Mouse (Mus musculus) heart, postnatal 14 days (tissue): ENCODE data around the gene Slc6a17. TPM values are rescaled to one million over a fixed set of nuclear protein-coding genes. Genes with fewer than 3 reads are reported as not detected.
A peak's percentile ranks its signal among the peaks of the same experiment; 100 is the strongest.

Experiments used
- DNase-seq, 2 experiments: peaks; one replicate each; pipeline ENCODE4 v3.0.0; 2021 to 2022
- intact Hi-C: fragments of 180-260 bp; cut with DNase I; formaldehyde crosslinking; loops from one replicate; pipeline ENCODE4 v1.15.1; 2025
- total RNA-seq, 2 experiments: library from RNA; stranded (reverse); gene quantifications; 2 replicates each; pipeline ENCODE4 v1.2.3; 2021

Gene Slc6a17
- total RNA-seq, 2 experiments from 2014 or later: 1.3 to 1.5 TPM

GRCm38 (mm10) chr3:107472198-107472597 lies 45.6 kb downstream of the Slc6a17 start:
- peak; percentile 39 to 58 for DNase-seq
- intact Hi-C loops: no loop called here

- intact Hi-C loops: loop anchor here (5.0 kb wide), 1 partner anchor 377 kb away; no protein-coding TSS in a partner anchor
- no peak for DNase-seq
These were observed 48.8 kb downstream of the Slc6a17 start for GRCm38 (mm10) chr3:107469059-107469458.

DNA sequence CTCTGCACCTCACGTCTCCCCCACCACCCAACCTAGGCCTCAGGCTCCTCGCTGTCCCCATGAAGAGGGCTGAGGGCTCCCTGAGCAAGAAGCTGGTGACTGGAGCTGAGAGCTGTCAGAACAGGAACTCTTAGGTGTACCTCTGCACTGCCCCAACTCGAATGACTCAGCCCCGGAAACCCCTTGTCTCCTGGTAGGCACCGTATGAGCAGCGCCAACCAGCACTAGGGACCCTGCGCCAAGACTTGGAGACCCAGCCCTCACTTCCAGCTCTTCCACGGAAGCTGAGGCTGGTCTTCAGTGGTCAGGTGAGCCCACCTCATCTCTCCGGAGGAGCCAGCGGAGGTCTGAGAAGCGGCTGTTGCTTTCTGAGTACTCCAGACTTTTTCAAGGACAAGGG lies 49.7 kb downstream of the Slc6a17 start:
- DNase-seq: no peak
- intact Hi-C loops: loop anchor here (5.0 kb wide), 1 partner anchor 376 kb away; no protein-coding TSS in a partner anchor

- DNase-seq: peak; percentile 76 to 86
- intact Hi-C loops: loop anchor here (1.0 to 5.0 kb wide), 4 partner anchors 108 to 374 kb away; partner anchors contain the start of gene Lamtor5
These were observed 51.2 kb downstream of the Slc6a17 start for GRCm38 (mm10) chr3:107466577-107466976.

DNA sequence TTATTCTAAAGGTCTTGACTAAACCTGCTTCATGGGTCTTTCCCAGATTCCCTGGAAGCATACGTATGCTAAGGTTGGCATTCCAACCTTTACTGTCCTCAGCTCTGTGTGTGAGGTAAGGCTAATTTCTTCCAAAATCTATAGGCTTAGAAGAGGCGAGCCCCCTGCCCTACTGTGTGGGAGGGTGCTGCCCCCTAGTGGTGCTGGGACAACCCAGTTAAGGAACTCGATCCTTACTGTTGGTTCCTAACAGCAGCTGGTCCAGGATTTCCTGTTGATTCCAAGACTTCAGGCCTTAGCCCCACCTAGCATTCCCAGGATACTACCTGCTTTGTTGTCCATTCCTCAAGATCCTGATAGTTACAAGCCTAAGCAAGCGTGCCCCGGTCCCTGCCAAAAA lies 55.7 kb downstream of the Slc6a17 start:
- intact Hi-C loops: loop anchor here (1.0 to 2.0 kb wide), 2 partner anchors 105 to 255 kb away; no protein-coding TSS in a partner anchor
- peak; percentile 79 to 86 for DNase-seq

DNA sequence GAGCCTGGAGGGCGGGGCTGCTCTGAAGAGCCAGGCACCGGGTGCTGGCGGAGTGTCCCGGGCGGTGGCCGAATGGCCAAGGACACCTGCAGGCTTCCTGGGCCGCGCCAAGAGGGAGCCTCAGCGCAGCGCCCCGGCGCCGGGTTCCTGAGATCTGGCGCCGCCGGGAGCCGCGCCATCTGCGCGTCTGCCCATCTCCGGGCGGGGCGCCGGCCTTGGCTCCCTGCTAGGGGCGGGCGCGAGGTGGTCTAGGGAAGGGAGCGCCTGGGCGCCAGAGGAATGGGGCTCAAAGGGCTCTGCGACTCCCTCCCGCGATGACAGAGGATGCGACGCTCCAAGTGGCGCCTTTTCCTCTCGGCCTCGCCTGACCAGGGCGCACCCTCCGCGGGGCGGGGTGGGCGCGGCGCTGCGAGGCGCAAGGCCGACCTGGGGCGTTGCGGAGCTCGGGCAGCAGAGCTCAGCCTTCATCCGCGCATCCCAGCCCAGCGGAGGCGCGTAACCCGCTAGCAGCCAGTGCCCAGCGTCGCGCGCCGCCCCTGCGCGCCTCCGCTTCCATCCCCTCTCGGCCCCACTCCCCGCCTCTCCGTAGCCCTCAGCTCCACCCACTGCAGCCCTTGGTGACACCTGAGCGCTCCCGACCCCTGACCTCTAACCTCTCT lies 57.9 kb downstream of the Slc6a17 start:
- intact Hi-C loops: no loop called here
- DNase-seq: peak; percentile 25

- intact Hi-C loops: no loop called here
- DNase-seq: peak in 1 of 2 experiments; percentile 31
These were observed 58.5 kb downstream of the Slc6a17 start, which contains the start of gene Kcnc4 for GRCm38 (mm10) chr3:107459196-107459772. Kcnc4 (minus strand) TSS chr3:107459552.

GRCm38 (mm10) chr3:107458528-107459195 lies 59.2 kb downstream of the Slc6a17 start:
- intact Hi-C loops: no loop called here
- peak; percentile 12 to 19 for DNase-seq

DNA sequence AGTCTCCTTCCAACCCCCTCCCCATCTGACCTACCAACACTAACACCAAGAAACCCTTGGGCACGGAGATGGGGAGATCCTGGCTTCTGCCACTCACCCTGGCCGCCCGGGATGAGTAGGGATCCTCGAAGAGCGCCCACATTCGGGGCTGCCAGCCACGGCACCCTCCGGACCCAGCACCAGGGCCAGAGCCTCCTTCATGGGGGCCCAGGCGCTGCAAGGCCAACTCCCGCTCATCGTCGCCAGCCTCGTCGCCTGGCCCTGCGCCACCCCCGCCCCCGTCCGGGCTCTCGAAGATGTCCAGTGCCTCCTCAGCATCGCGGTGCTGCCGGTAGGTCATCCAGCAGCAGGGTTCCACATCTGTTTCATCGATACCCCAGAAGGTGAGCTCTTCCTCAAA lies 59.7 kb downstream of the Slc6a17 start:
- no peak for DNase-seq
- intact Hi-C loops: no loop called here

- no peak for DNase-seq
- intact Hi-C loops: no loop called here
These were observed 63.5 kb downstream of the Slc6a17 start for GRCm38 (mm10) chr3:107454280-107454679.

DNA sequence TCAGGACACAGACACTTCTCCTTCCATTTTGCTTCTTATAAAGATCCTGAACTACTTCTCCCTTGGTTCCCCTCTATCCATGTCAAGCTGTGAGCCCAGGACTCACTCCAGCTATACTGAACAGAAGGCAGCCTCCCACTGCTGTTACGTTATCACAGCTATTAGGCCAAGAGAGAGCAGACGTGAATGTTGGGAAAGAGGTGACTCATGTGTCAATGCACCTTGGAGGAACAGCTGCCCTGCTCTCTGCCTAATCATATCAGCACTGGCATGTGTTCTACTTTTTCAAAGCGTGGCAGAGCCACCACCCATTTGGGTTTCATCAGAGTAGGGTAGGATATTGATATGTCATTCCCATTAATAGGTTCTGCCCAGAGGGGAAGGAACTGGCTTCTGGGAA lies 71.0 kb downstream of the Slc6a17 start:
- intact Hi-C loops: no loop called here
- no peak for DNase-seq

- intact Hi-C loops: no loop called here
- DNase-seq: no peak
These were observed 74.0 kb downstream of the Slc6a17 start for GRCm38 (mm10) chr3:107443866-107444265.

GRCm38 (mm10) chr3:107442191-107442590 lies 75.6 kb downstream of the Slc6a17 start:
- no peak for DNase-seq
- intact Hi-C loops: no loop called here

- intact Hi-C loops: no loop called here
- no peak for DNase-seq
These were observed 76.5 kb downstream of the Slc6a17 start for GRCm38 (mm10) chr3:107441306-107441705.

- intact Hi-C loops: no loop called here
- DNase-seq: no peak
These were observed 78.5 kb downstream of the Slc6a17 start for GRCm38 (mm10) chr3:107439280-107439679.

- intact Hi-C loops: no loop called here
- no peak for DNase-seq
These were observed 80.2 kb downstream of the Slc6a17 start for GRCm38 (mm10) chr3:107437666-107438065.

DNA sequence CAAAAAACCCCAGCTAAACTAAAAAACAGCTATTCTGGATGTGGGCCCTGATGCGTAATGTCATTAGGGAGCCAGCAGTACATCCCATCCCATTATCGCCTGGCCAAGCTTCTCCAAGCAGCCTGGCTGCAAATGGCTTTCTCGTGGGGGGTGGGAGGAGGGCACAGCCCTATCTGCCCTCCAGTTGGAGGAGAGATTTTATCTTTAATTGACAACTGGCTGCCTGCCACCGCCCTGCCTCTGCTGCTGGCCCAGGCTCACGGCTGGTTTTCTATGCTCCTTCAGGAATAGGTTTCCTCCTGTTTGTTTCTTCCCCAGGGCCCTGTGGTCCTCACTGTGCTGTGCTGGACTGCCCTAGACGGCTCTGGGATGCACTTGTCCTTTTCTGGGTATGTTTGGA lies 81.4 kb downstream of the Slc6a17 start:
- intact Hi-C loops: no loop called here
- no peak for DNase-seq

DNA sequence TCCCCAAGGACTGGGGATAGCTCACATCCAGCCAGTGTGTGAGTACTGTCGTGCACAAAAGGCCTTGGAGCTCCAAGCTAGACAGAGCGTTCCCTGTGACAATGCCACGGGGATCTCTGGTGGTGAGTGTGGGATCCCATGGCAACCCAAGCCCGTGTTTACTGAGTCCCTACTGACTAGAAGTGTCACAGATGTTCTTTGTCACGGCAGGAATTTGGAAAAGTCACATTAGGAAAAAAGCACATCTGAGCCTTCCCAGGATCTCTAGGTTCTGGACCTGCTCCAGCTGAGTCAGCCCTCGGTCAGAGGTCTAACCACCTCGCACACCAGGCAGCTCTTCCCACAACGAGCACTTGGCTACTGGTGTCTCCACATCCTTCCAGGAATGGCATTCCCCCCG lies 84.2 kb downstream of the Slc6a17 start:
- intact Hi-C loops: no loop called here
- peak; percentile 50 to 58 for DNase-seq

DNA sequence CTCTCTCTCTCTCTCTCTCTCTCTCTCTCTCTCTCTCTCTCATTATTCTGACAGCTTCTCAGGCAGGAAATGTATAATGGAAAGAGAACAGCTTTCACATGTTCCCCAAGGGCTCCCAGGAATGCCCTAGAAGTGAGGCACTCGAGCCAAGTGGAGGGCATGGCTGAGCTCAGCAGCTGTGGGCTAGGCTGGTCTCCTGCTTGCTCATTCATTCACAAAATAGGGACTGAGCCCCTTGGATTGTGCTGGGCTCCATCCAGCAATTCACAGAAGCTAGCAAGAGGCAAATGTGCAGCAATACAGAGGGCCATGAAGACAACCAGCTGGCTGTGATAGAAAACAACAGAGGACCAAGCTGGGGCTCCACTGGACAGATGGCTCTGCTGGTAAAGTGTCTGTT lies 86.5 kb downstream of the Slc6a17 start:
- DNase-seq: peak in 1 of 2 experiments; percentile 6
- intact Hi-C loops: no loop called here

- intact Hi-C loops: no loop called here
- DNase-seq: no peak
These were observed 93.4 kb downstream of the Slc6a17 start for GRCm38 (mm10) chr3:107424258-107425041.

- intact Hi-C loops: no loop called here
- no peak for DNase-seq
These were observed 97.7 kb downstream of the Slc6a17 start for GRCm38 (mm10) chr3:107420156-107420555.
